Mouse (Mus musculus) ovary, postnatal 14 days (tissue): ENCODE results near the gene Daam2.

Experiments used
- DNase-seq: peaks from one replicate; pipeline ENCODE4 v3.0.0; 2022; ENCODE audit warnings: low spot score

Gene Daam2

DNA sequence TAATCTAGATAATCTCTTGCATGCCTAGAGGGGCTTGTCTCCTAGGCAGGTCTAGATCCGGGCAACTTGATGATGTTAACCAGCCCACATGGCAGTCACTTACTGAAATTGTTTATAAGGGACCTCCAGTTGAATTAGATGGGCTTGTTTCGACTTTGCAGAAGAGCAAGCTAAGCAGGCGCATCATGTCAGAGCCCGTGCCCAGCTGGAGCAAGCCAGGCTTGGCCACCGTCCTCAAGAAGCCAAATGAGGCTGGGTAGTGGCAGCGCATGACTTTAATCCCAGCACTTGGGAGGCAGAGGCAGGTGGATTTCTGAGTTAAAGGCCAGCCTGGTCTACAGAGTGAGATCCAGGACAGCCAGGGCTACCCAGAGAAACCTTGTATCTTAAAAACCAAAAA is 133.0 kb downstream of the Daam2 start:
- DNase-seq: no peak

DNA sequence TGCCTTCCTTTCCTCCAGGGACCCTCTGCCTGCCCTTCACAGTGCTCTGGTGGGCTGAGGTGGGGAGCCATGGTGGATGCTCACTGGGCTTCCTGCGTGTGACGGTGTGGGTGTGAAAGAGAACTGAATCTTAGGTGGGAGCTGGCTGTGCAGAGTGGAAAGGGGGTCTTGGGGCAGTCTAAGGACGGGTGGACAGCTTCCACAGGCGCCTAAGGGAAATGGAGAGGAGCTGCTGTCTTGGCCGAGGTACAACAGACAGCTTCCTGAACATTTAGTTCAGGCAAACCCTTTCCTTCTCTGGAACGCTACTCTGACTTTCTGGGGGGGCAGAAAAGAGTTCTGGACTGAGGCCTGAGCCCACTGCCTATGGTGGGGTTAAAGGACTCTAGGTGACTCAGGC is 134.0 kb downstream of the Daam2 start:
- DNase-seq: no peak

DNA sequence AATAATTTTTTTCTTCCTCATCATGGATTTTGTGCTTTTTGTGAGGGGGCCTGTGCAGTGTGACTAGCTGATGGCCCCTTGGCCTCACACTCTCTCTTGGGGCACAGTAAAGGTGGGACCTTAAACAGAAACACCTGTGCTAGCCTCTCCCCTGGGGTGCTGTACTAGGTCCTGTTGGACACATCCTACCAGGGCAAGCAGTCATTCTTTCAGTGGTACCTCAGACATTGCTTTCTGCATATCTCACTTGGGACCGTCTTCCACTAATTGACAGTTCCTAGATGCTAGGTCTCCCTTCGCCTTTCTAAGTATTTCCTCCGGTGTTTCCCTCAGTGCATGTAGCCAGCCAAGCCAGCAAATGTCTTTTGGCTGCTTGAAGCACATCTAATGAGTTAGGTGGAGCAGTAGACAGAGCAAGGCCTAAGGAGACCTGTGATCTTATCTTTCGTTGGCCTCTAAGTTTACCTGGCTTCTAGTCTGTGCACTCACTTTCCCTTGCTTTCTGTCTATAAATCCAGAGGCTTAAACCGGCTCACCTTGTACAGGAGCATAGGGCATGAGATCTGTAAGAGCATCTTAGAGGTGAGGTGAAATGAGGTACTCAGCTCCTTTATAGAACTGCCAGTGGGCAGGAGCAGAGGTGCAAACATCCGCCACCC is 134.5 kb downstream of the Daam2 start:
- no peak for DNase-seq

DNA sequence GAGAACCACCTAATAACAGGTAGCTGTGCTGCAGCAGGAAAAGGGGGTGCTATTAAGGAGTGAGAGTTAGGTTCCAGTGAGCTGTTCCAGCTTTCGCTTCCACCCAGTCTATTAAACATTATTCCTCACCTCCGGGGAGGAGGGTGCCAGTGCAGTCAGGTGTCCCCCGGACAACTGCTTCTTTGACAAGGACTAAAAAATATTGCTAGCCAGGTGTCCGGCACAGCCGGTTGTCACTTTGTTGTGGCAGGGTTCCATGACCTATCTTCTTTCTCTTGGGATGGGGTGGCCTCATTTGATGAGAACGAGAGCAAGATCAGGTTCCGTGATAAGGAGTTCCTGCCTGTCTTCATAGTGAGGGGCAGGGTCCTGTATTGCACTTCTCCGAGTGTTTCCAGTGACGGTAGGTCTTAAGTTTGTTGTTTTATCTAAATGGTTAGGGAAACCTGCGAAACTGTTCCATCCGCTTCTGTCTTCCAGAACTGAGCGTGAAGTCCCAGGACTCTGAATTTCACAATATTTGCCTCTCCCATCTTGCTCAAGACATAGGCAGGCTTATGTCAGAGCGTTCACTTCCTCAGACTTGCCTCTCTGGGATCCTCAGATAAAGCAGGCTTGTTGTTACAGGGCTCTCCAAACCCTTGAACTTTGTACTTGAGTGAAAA is 135.3 kb downstream of the Daam2 start:
- no peak for DNase-seq

DNA sequence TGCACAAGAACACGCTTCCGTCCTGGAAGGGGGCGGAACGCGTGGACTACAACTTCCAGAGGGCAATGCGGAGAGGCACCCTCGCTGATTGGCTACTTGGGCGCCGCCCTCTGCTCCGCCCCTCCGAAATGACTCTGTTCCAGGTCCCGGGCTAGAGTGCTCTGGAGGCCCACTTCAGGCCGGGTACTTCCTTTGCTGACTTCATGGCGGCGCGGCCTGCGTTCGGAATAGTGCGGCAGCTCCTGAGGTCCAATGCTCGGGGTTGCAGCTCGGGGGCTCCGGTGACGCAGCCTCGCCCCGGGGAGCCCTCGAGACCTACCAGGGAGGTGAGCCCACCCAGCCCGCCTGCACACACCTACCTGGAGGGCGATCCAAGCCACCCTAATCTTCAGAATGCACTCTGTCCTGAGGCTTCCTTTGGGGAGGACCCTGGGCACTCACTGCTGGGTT is 135.9 kb downstream of the Daam2 start, which contains the start of gene Mocs1:
TSS of gene Mocs1 (plus strand) at position 124 of the 450 bp plus-strand sequence.
- DNase-seq: peak; percentile 90

DNA sequence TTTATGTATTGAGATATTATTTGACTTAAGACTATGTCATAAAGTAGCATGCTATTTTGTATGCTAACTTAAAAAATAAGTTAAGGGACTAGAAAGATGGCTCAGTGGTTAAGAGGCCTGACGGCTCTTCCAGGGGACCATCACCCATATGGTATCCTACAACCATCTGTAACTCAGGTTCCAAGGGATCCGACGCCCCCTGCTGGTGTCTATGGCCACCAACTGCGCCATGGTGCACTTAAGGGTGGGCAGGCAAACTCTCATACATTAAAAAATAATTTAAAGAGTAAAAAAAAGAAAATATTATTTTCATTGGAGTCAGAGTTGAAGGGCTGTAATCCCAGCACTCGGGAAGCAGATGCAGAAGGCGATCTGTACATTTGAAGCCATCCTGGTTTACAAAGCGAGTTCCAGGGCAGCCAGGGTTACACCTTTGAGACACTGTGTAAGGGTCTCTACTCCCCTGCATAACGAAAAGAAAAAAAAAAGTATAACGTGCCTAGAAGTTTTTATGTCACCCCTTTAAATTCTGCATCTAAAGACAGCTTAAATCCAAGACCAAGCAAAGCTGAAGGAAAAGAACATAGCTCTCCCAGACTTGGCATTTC is 136.4 kb downstream of the Daam2 start:
- no peak for DNase-seq

DNA sequence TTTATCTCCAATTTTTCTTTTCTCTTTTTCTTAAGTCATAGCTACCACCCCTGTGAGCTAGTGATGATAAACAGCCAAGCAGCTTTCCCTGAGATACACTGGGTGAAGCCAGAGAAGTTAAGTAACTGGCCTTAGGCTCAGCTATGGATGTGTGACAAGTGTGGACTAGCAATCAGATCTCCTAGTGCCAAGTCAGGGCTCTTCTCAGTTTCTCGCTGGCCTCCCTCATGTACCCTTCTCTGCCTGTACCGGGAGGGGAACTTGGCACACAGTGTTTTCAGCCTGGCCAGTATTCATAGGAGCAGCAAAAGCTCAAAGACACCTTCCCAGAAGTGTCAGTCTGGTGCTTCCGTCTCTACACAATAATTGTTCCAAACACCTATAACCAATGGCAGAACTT is 140.3 kb downstream of the Daam2 start:
- no peak for DNase-seq

DNA sequence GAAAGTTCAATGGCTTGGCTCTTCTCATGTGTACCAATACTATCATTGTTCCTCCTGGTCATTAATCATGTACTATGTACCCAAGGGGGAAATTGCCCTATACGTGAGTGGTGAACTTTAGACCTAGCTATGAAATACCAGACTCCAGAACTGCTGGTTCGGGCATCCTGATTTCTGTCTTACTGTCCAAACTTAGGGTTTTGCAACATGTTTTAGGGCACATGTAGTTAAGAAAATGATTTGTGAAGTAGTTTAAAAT is 141.1 kb downstream of the Daam2 start:
- DNase-seq: no peak

DNA sequence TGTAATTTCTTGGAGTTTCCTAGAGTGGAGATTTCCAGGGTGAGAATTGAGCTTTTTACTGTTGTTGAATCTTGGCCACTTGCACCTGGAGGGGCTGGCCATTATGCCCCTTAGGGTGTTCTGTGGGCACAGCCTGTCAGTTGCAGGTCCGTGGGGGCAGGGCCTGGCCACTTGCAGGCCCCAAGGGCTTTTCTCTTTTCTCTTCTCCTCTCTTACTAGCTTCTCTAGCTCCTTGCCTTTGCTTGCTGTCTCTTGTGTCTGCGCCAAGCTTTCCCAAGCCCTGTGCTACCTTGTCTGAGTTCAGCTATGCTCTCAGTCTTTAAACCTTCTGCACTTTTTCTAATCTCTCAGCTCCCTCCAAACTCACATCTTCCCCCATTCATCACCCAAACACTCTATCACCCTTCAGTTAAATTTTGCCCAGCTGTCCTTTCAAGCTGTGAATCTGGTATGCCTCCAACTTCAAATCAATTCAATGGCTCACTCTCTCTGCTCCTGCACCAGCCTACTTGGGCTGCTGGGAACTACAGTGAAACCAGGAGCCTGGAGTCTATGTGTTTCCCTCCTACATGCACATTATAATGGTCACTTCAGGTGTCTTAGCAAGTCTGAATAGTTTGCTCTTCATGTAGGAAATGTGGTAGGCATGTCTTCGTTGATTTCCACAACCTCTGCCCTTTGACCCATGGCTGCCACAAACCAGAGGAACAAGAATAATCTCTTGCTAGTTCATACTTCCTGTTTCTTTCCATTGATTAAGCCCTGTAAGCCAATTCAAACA is 141.7 kb downstream of the Daam2 start:
- no peak for DNase-seq

DNA sequence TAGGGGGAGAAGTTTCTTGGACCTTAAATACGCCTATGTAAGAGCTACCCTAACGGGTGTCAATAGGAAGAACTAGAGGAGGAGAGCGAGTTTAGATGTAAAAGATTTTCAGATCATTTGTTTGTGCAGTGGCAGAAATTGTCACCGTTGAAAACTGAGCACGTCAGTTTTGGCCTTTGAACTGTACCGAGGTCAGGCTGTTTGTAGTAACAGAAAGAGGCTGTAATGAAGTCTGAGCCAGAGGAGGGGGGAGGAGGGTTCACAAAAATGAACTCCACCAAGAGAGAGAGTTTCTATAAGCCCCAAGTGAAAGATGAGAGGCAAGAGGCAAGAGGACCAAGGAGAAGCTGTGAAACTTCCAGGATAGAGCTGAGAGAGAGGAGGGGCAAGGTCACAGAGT is 144.3 kb downstream of the Daam2 start:
- no peak for DNase-seq

DNA sequence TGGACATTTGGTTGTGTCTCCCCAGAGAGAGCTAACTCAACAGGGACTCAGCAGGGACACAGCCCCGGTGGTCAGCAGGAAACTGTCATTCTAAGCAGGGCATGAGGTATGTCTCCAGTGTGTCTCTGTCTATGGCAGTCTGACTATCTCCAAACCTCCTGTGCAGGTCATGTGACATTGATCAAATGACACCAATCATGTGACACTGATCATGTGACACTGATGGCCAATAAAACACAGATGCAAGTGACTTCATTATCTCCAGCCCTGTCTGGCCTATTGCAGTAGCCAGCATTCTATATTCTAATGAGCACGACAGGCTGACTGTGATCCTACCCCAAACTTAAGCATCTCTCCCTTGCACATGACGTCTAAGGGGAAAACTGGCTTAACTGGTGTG is 147.9 kb downstream of the Daam2 start:
- no peak for DNase-seq

DNA sequence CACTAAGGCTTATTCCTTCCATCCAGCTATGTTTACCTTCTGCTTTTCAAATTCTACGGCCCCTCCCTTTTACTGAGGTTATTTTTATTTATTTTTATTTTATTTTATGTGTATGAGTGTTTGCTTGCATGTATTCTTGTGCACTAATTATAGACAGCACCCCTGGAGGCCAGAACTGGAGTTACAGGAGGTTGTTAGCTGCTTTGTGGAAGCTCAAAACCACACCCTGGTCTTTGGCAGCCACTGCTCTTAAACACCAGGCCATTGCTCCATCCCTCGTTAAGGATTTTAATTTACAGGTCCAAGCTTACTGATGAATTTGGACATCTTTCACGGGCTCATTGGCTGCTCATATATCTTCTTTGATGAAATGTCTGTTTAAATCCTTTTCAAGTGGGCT is 150.6 kb downstream of the Daam2 start:
- no peak for DNase-seq

DNA sequence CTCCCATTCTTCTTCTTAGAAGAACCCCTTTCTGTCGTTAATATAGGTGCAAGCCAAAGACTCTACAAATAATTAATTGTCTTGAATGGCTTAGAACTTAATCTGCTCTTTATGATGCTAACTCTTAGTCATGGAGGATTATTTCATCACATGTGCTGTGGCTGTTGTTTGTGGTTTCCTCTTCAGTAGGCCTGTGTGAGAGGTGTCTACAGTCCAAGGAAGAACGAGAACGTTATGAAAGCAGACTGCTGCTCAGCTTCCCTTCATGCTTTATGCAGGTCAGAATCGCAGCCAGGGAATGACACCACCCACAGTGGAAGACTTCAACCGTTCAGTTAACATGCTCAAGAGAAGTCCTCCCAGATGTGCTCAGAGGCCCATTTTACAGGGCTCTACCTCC is 151.2 kb downstream of the Daam2 start:
- DNase-seq: no peak
